Mouse (Mus musculus) ES-Bruce4 (cell line): ENCODE data around the gene Nck2. TPM values are rescaled to one million over a fixed set of nuclear protein-coding genes. Genes with fewer than 3 reads are reported as not detected.

Experiments
- H3K27ac ChIP-seq: 2 replicates; pipeline ENCODE4 v1.5.1; 2012; ENCODE audit warnings: low read length, inconsistent platforms; ENCODE audit not compliant: insufficient read depth
- H3K27me3 ChIP-seq: 2 replicates; pipeline ENCODE4 v1.6.1; 2012; ENCODE audit warnings: mild to moderate bottlenecking, low read length, inconsistent platforms; ENCODE audit not compliant: control insufficient read depth, poor library complexity, insufficient read depth, severe bottlenecking
- H3K36me3 ChIP-seq: 2 replicates; pipeline ENCODE4 v1.6.1; 2012; ENCODE audit warnings: inconsistent platforms, mild to moderate bottlenecking, low read length, moderate library complexity; ENCODE audit not compliant: control insufficient read depth, poor library complexity, insufficient read depth, severe bottlenecking
- H3K4me1 ChIP-seq: one replicate; pipeline ENCODE4 v1.8.1; 2011; ENCODE audit warnings: low read length; ENCODE audit not compliant: control insufficient read depth, insufficient read depth
- H3K4me3 ChIP-seq: 2 replicates; pipeline ENCODE4 v1.5.1; 2011; ENCODE audit warnings: low read depth, mild to moderate bottlenecking, low read length
- H3K9ac ChIP-seq: 2 replicates; pipeline ENCODE4 v1.6.1; 2012; ENCODE audit warnings: low read depth, mild to moderate bottlenecking, inconsistent platforms; ENCODE audit not compliant: poor library complexity, severe bottlenecking
- H3K9me3 ChIP-seq: replicated peaks from 2 replicates; pipeline ENCODE4 v1.6.1; 2012; ENCODE audit warnings: mild to moderate bottlenecking, low read length, inconsistent platforms; ENCODE audit not compliant: control insufficient read depth, poor library complexity, insufficient read depth, severe bottlenecking
- CTCF ChIP-seq: IDR thresholded peaks from one replicate; pipeline ENCODE4 v1.8.1; 2011; ENCODE audit warnings: low read depth, low read length
- EP300 ChIP-seq: IDR thresholded peaks from 2 replicates; pipeline ENCODE4 v1.6.1; 2011; ENCODE audit warnings: low read depth, low read length; ENCODE audit not compliant: insufficient read depth
- POLR2A ChIP-seq: IDR thresholded peaks from one replicate; pipeline ENCODE4 v1.8.1; 2011; ENCODE audit warnings: low read length; ENCODE audit not compliant: insufficient read depth
- polyA plus RNA-seq: library from polyadenylated mRNA; stranded (reverse); fragments of >200 nt; gene quantifications from 2 replicates; pipeline ENCODE4 v1.2.4, GENCODE M21; 2011; ENCODE audit warnings: low read depth; ENCODE audit not compliant: missing spikeins, insufficient read depth, insufficient read length

Gene Nck2
- polyA plus RNA-seq, 1 experiment = 21.2 TPM

DNA sequence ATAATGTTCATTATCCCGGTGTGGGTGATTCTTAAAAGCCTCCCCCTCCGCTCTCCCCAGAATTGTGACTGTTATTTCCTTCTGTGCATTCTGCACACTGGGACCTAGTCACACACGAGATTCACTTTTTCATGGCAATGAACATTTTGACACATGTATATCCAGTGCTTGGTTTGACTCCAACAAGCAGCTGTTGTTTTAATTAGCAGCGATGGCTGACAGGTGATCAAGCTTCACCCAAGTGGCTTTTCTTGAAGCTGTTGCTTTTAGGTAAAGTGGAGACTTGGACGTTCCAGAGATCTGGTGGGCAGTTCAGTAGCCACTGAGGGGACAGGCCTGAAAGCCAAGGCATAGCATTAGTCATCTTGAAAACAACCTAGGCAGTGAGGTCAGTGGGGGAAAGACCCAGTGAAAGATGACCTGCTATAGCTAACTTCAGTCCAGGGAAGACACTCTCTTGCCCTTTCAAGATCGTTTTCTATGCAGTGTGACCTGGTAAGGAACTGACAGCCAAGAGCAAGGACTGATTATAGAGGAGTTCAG lies 17.3 kb upstream of the Nck2 start:
- H3K9me3 ChIP-seq = no peaks in the 10 kb centered on the region
- no peak overlapping the region for H3K27ac ChIP-seq
- H3K4me3 ChIP-seq = no peak overlapping the region
- no peaks in the 10 kb centered on the region for H3K4me1 ChIP-seq
- TF ChIP-seq POLR2A (no peak), CTCF (no peak), EP300 (no peak)
- H3K27me3 ChIP-seq = no peaks in the 10 kb centered on the region
- H3K36me3 ChIP-seq = no peaks in the 10 kb centered on the region
- H3K9ac ChIP-seq = no peak overlapping the region

DNA sequence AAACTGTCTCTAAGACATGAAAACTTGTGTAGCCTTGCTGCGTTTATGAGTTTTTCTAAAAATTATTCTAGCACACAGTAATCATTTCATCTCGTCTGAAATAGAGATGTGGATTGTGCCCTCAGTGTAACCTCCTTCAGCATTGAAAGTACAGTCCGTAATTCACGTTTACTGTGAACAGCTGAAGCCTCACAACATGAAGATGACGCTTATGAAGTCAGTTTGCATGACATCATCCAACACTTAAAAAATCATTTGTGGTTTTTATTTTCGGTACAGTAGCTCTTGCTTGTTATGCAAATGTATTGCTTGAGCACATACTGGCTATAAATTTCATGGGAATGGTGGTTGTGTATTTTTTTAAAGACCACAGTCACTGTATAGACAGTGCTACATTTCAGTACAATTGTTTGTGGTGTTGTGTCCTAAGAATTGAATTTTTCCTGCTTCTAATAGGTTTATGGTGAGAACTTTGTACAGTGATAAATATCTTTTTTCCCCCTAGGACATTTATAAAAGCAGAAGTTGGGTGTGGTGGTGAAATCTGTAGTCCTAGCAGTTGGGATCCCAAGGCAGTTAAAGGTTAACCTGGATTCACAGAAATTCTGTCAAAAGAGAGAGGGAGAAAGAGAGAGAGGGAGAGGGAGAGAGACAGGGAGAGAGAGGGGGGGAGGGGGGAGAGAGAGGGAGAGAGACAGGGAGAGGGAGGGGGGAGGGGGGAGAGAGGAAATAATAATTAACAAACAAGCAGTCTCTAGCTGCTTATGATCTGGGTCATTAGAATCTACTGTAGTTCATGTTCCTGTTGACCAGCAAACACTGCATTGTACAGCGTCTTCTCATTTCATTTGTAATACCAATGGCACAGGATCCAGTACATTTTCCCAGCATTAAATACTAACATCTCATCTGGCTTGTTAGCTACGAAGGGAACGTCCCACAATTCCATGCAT lies 14.2 kb upstream of the Nck2 start:
- Histone ChIP-seq H3K9ac (no peak overlapping the region), H3K4me3 (no peak overlapping the region), H3K9me3 (no peaks in the 10 kb centered on the region), H3K36me3 (no peaks in the 10 kb centered on the region), H3K4me1 (no peaks in the 10 kb centered on the region), H3K27me3 (no peaks in the 10 kb centered on the region; the same call in 1 of the 2 replicates), H3K27ac (no peak overlapping the region)
- TF ChIP-seq CTCF (no peak), POLR2A (no peak), EP300 (no peak)

DNA sequence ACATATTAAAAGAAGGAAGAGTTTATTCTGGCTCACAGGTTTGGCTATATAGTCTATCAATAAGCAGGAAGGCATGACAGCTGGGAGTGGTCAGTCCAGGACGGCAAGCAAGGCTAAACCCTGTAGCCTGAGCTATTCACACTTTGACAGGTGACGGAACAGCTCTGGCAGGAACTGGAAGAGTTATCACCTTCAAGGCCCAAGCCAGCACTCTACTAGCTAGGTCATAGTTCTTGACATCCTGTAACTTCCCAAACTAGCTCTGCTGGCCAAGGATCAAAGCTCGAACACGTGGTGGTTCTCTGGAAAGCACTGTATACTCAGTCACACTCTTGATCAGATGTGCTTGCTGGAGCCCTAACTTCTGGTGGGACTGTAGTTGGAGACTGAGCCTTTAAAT lies 10.5 kb upstream of the Nck2 start:
- no peak overlapping the region for H3K4me3 ChIP-seq
- no peaks in the 10 kb centered on the region for H3K4me1 ChIP-seq
- no peak overlapping the region for H3K9ac ChIP-seq
- no peaks in the 10 kb centered on the region for H3K9me3 ChIP-seq
- no peaks in the 10 kb centered on the region; the same call in 1 of the 2 replicates for H3K27me3 ChIP-seq
- TF ChIP-seq CTCF (no peak), POLR2A (no peak), EP300 (no peak)
- H3K27ac ChIP-seq = no peak overlapping the region
- no peaks in the 10 kb centered on the region for H3K36me3 ChIP-seq

DNA sequence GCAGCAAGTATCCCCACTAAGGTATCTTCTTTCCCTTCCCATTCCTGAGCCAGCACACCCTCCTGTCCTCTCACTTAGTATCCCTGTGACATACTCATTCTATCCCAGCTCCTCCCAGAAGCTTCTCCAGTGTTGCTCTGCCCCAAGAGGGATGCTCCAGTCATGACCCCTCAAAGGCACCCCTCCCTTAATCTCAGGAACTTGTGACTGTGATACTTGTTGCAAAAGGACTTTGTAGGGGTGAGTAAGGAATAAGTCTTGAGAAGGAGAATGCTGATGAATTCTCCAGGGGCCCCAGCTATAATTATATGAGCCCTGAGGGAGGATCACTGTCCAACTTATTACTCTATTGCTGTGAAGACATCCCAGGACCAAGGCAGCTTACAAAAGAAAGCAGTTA lies 7.8 kb upstream of the Nck2 start:
- no peak for TF ChIP-seq CTCF
- TF ChIP-seq POLR2A = no peak
- TF ChIP-seq EP300 = no peak
- H3K9me3 ChIP-seq = no peaks in the 10 kb centered on the region
- H3K4me1 ChIP-seq = no peaks in the 10 kb centered on the region
- H3K9ac ChIP-seq = no peak overlapping the region
- H3K4me3 ChIP-seq = no peak overlapping the region
- no peaks in the 10 kb centered on the region; the same call in 1 of the 2 replicates for H3K27me3 ChIP-seq
- no peak overlapping the region for H3K27ac ChIP-seq
- H3K36me3 ChIP-seq = no peaks in the 10 kb centered on the region

DNA sequence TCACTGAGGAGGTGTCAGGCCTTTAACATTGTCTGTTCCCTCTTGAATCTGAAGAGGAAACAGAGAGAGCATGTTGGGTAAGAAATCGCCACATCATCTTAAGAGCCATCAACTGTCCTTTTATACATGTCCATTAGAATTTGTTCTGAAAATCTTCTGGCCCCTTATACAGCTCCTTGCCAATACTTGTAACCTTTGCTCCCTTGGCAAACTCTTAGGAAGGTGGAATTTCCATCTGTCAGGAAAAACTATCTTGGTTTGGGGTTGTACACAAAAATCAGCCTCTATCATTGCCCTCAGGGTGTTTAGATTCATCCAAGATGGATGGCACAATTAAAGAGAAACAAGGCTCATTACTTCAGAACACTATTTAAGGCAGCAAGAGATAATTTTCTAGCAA lies 5.1 kb upstream of the Nck2 start:
- Histone ChIP-seq H3K27me3 (no peaks in the 10 kb centered on the region; the same call in 1 of the 2 replicates), H3K9ac (no peak overlapping the region), H3K36me3 (no peaks in the 10 kb centered on the region), H3K27ac (no peak overlapping the region), H3K4me3 (no peak overlapping the region), H3K4me1 (no peaks in the 10 kb centered on the region), H3K9me3 (no peaks in the 10 kb centered on the region)
- no peak for TF ChIP-seq POLR2A
- no peak for TF ChIP-seq EP300
- no peak for TF ChIP-seq CTCF

DNA sequence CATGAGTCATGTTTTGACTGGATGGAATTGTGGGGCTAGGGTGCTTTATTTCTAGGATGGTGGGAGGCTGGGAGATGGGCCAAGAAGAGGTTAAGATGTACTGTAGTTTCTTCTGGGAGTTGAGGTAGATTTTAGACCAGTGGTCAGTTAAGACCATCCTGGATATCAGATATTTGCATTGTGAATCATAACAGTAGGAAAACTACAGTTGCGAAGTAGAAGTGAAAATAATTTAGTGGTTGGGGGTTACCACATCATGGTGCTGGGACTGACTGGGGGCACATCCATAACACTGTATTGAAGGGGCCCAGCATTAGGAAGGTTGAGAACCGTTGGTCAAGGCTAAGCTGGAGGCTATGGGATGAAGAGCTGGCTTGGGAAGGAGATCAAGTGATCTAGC lies 1.8 kb upstream of the Nck2 start:
- Histone ChIP-seq H3K27me3 (no peaks in the 10 kb centered on the region; the same call in 1 of the 2 replicates), H3K4me3 (no peak overlapping the region)
- TF ChIP-seq POLR2A (no peak), CTCF (no peak), EP300 (no peak)

More for the DNA sequence above, 1.8 kb upstream of the Nck2 start:
- H3K4me1 ChIP-seq = peaks cover 2% of the 10 kb centered on the region
- H3K27ac ChIP-seq = no peak overlapping the region
- no peaks in the 10 kb centered on the region for H3K9me3 ChIP-seq
- H3K9ac ChIP-seq = no peak overlapping the region
- H3K36me3 ChIP-seq = no peaks in the 10 kb centered on the region
